Mouse (Mus musculus) lung, postnatal 0 days (tissue): ENCODE results near the gene Hist1h1t.

Experiments used
- CTCF ChIP-seq: IDR thresholded peaks from 2 replicates; pipeline ENCODE4 v1.5.1; 2016; ENCODE audit warnings: antibody characterized with exemption, mild to moderate bottlenecking
- EP300 ChIP-seq: IDR thresholded peaks from 2 replicates; pipeline ENCODE4 v1.6.1; 2016; ENCODE audit warnings: antibody characterized with exemption, mild to moderate bottlenecking, control low read depth

GRCm38 (mm10) chr13:23659636-23660366 is 35.8 kb upstream of the Hist1h1t start:
- TF ChIP-seq CTCF: no peak
- TF ChIP-seq EP300: no peak
